Mouse (Mus musculus) layer of hippocampus, adult 9-11 months (tissue): Measurements from ENCODE around the gene Fgf4.
"Not testable (repeated sequence)": the region's sequence is repeated elsewhere in the genome, so short reads cannot be mapped to it uniquely, and the experiment has no call there.

Experiments used
- DNase-seq: peaks from one replicate; pipeline ENCODE4 v3.0.0; 2022

The Fgf4 gene

DNA sequence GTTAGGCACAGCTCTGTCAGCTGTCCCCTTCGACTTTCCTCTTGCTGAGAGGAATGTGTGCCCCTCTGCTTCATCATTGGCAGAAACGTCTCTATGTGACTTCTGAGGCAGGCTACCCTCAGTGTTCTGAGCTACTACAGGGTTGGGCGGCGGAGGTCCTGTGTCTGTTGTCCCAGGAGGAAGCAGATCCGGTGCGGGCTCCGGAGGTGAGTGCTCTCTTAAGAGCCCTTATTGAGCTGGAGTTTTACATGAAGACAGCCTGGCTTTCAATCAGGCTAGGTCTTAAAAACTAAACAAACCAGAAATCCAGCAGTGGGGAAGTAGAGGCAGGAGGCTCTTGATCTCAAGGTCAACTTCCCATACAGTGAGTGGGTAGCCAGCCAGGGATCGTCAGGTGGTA lies 20.4 kb downstream of the Fgf4 start:
- DNase-seq: no peak

DNA sequence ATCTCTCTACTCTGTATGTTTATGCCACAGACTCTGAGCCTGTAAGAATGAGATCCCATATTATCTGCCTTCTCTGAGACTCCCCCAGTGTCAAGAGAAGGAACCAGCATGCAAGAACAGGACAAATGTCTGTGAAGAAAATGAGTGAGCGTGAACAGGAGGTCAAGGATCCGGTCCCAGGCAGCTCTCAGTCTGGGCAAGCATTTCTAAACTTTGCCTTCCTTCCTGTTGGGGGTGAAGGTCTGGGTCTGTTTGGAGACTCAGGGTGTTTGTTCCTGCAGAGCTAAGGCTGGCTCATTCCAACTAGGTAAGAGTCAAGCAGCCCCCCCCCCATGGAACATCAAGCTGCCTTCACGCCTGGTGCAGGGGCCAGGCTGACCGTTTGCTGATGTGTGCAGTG lies 25.3 kb downstream of the Fgf4 start:
- DNase-seq: no peak

GRCm38 (mm10) chr7:144873160-144873559 lies 26.0 kb downstream of the Fgf4 start:
- DNase-seq: no peak

DNA sequence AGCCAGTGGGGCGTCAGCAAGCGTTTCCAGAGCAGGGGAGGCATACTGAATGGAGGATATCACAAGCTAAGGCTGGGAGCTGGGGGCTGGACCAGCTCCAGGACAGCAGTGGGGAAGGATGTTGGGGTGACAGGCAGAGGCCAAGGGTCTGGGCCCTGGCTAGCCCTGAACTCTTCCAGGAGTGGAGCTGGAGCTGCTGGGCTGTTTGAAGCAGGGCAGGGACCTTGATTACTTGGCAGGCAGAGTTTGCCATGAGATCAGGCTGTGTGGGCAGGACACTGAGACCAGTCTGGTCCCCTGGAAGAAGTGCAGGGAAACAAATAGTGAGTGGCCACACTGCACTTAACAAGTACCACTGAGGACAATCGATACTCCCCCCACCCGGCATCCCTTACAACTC lies 27.1 kb downstream of the Fgf4 start:
- DNase-seq: no peak

GRCm38 (mm10) chr7:144878401-144878800 lies 31.2 kb downstream of the Fgf4 start:
- no peak for DNase-seq

DNA sequence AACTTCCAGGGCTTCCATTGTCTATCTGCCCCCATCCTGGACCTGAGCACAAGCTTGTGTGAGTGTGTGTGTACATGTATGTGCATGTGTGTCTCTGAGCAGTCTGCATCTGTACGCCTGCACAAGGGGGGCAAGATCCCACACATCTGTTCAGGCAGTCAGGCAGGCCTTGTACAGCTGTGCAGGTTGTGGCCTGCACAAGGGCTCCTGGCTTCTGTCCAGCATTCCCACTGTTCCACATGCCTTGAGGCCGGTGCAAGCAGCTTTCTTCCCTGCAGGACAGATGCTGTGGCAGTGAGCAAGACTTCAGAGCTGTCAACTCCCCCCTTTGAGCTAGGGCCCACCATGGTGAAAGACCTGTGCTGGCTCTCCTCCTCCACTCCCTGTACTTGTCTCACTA lies 35.9 kb downstream of the Fgf4 start:
- DNase-seq: no peak

GRCm38 (mm10) chr7:144887672-144888071 lies 40.5 kb downstream of the Fgf4 start:
- DNase-seq: no peak

- DNase-seq: no peak
Measured at GRCm38 (mm10) chr7:144888564-144889299, 41.6 kb downstream of the Fgf4 start.

GRCm38 (mm10) chr7:144890661-144891060 lies 43.5 kb downstream of the Fgf4 start:
- DNase-seq: not testable (repeated sequence)

- peak; percentile 60 for DNase-seq
Measured at GRCm38 (mm10) chr7:144891863-144892262, 44.7 kb downstream of the Fgf4 start.

DNA sequence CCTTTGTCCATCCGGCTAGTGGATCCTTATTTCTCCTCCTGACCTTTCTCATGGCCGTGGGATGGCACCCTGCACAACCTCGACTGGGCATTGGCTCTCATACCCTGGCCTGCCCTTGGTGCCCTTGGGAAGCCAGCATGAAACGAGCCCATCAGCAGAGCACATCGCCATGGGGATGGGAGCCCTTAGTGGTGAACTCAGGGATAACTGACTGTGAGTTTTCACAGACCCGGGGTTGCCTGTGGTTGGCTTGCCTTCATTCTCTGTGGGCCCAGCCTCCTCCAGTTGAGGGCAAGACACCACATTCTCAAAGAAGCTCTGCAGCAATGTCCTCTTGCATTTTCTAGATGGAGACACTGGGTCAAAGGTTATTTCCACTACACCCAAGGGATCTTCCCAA lies 45.2 kb downstream of the Fgf4 start:
- no peak for DNase-seq

GRCm38 (mm10) chr7:144894191-144894590 lies 47.0 kb downstream of the Fgf4 start:
- DNase-seq: no peak

GRCm38 (mm10) chr7:144894706-144895105 lies 47.5 kb downstream of the Fgf4 start:
- DNase-seq: no peak

GRCm38 (mm10) chr7:144895305-144896111 lies 48.3 kb downstream of the Fgf4 start:
- peak; percentile 56 for DNase-seq

- DNase-seq: no peak
Measured at GRCm38 (mm10) chr7:144896294-144897218, 49.4 kb downstream of the Fgf4 start, which contains the start of gene Fgf15. Gene Fgf15 (plus strand): TSS chr7:144896531.

- no peak for DNase-seq
Measured at GRCm38 (mm10) chr7:144898506-144898905, 51.3 kb downstream of the Fgf4 start.

- DNase-seq: not testable (repeated sequence)
Measured at GRCm38 (mm10) chr7:144905514-144905913, 58.3 kb downstream of the Fgf4 start.

GRCm38 (mm10) chr7:144906708-144907397 lies 59.7 kb downstream of the Fgf4 start:
- no peak for DNase-seq

GRCm38 (mm10) chr7:144907793-144908192 lies 60.6 kb downstream of the Fgf4 start:
- DNase-seq: no peak

GRCm38 (mm10) chr7:144908705-144909104 lies 61.5 kb downstream of the Fgf4 start:
- DNase-seq: no peak

GRCm38 (mm10) chr7:144911121-144911520 lies 64.0 kb downstream of the Fgf4 start:
- no peak for DNase-seq

GRCm38 (mm10) chr7:144912897-144913296 lies 65.7 kb downstream of the Fgf4 start:
- no peak for DNase-seq
